In genomic region chr5:67189376-67189901, GRCm38 (mm10) we compare ENCODE assay signal across 11 mouse cellular contexts.
DNase-seq lines count a peak whose midpoint lies in the region; ATAC-seq lines count a peak whose summit lies in the region.
"Had no signal": no experiment of that assay in that cellular context is flagged by ENCODE, and none has a peak within 500 bp of the region (broad histone marks: within the 10 kb centered on the region; RNA-seq: fewer than 3 reads in every experiment).

No protein-coding gene starts in this region.

- H3K9me3 ChIP-seq in intestine, embryonic 16.5 days (ENCODE audit: control insufficient read depth, low read length) = no peaks in the 10 kb centered on the region
- H3K9me3 ChIP-seq: forebrain, embryonic 15.5 days; liver, embryonic 15.5 days; neural tube, embryonic 13.5 days had no signal

- H3K9ac ChIP-seq in intestine, embryonic 16.5 days (ENCODE audit: low read depth, low read length) = no peak overlapping the region
- H3K9ac ChIP-seq: forebrain, embryonic 15.5 days; liver, embryonic 15.5 days; neural tube, embryonic 13.5 days had no signal

- H3K36me3 ChIP-seq in intestine, embryonic 16.5 days (ENCODE audit: control insufficient read depth, insufficient read depth, low read length) = no peaks in the 10 kb centered on the region
- H3K36me3 ChIP-seq: forebrain, embryonic 15.5 days; liver, embryonic 15.5 days; neural tube, embryonic 13.5 days had no signal

- no peak overlapping the region for H3K4me2 ChIP-seq in intestine, embryonic 16.5 days (ENCODE audit: low read depth, low read length)
- H3K4me2 ChIP-seq: forebrain, embryonic 15.5 days; liver, embryonic 15.5 days; neural tube, embryonic 13.5 days had no signal

- WGBS in intestine, embryonic 16.5 days = 59% methylated on average over 4 of the region's 4 CpGs

- H3K27me3 ChIP-seq in intestine, embryonic 16.5 days (replicated peaks; ENCODE audit: control insufficient read depth, insufficient read depth, low read length) = no peaks in the 10 kb centered on the region
- H3K27me3 ChIP-seq: forebrain, embryonic 15.5 days; liver, embryonic 15.5 days; neural tube, embryonic 13.5 days had no signal

- H3K4me3 ChIP-seq in intestine, embryonic 16.5 days (ENCODE audit: low read length) = no peak overlapping the region
- H3K4me3 ChIP-seq: forebrain, embryonic 15.5 days; liver, embryonic 15.5 days; neural tube, embryonic 13.5 days had no signal

- intact Hi-C loops in left cerebral cortex, postnatal 10 days (cut with DNase I) = no loop called here

- peak; percentile 53; the same call in 1 of the 2 replicates for ATAC-seq in intestine, embryonic 16.5 days
- ATAC-seq in inflammation-experienced regulatory T-cells, adult 6 months = no peak
- ATAC-seq: forebrain, embryonic 15.5 days had no signal

- no peak overlapping the region for H3K27ac ChIP-seq in intestine, embryonic 16.5 days (ENCODE audit: low read length)
- H3K27ac ChIP-seq: forebrain, embryonic 15.5 days; liver, embryonic 15.5 days; neural tube, embryonic 13.5 days had no signal

- H3K4me1 ChIP-seq in intestine, embryonic 16.5 days (ENCODE audit: control insufficient read depth, insufficient read depth, low read length) = no peaks in the 10 kb centered on the region
- H3K4me1 ChIP-seq: liver, embryonic 15.5 days; neural tube, embryonic 13.5 days had no signal

- peak; percentile 30 for DNase-seq in adrenal gland, postnatal 14 days
- no peak for DNase-seq in adrenal gland, adult 18-20 months (ENCODE audit: low spot score in 2 of 2)
- peak; percentile 0 for DNase-seq in left cerebral cortex, adult 11 months (ENCODE audit: low spot score)
- no peak for DNase-seq in left cerebral cortex, postnatal 10 days (ENCODE audit: extremely low spot score in 1 of 2, low spot score in 2 of 2)
- DNase-seq in right cerebral cortex, postnatal 10 days (ENCODE audit: low spot score in 2 of 2) = peak; percentile 28 to 44
- no peak for DNase-seq in lung, postnatal 10 days

Comparison
In these comparisons a context has a peak if more than half of its experiments do, and no peak if none do; other contexts are left out.
1. DNase-seq: peak in adrenal gland, postnatal 14 days (single experiment), left cerebral cortex, adult 11 months (single experiment) and right cerebral cortex, postnatal 10 days (2 of 2); none in adrenal gland, adult 18-20 months (0 of 2), left cerebral cortex, postnatal 10 days (0 of 2) and lung, postnatal 10 days (single experiment).